Mouse (Mus musculus) embryonic fibroblast, embryonic 13.5 days (primary cell): ENCODE results near the gene Prkd2.

Experiments used
- CTCF ChIP-seq: IDR thresholded peaks from 2 replicates; pipeline ENCODE4 v1.5.1; 2011; ENCODE audit warnings: mild to moderate bottlenecking, control low read depth, low read length, moderate library complexity, borderline replicate concordance; ENCODE audit not compliant: insufficient read depth
- POLR2A ChIP-seq: IDR thresholded peaks from 2 replicates; pipeline ENCODE4 v1.6.1; 2011; ENCODE audit warnings: low read depth, mild to moderate bottlenecking, control low read depth, low read length, moderate library complexity

DNA sequence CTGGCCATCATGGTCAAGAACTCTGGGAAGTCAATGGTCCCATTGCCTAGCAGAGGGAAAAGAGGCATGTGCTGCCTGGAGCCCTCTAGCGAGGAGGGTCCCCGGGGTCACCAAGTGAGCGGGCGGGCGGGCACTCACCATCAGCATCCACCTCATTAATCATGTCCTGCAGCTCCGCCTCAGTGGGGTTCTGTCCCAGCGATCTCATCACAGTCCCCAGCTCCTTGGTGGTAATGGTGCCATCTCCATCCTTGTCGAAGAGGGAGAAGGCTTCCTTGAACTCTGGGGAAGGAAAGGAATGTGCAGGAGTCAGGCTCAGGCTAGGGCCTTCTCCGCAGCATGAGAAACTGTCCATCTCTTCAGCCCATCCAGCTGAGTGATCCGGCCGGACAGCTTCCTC is 74.7 kb downstream of the Prkd2 start:
- TF ChIP-seq CTCF: no peak
- TF ChIP-seq POLR2A: no peak
